Mouse (Mus musculus) cerebellum, adult 2 months (tissue): ENCODE results near the gene Ldb2.

Experiments used
- CTCF ChIP-seq: fragments of 200-500 bp; IDR thresholded peaks from 2 replicates; pipeline ENCODE4 v1.5.1; 2011; ENCODE audit warnings: low read depth, mild to moderate bottlenecking, control low read depth, low read length, moderate library complexity, borderline replicate concordance; ENCODE audit not compliant: insufficient read depth
- POLR2A ChIP-seq: fragments of 200-500 bp; IDR thresholded peaks from 2 replicates; pipeline ENCODE4 v1.6.1; 2011; ENCODE audit warnings: low read length, control low read depth, borderline replicate concordance; ENCODE audit not compliant: insufficient read depth

DNA sequence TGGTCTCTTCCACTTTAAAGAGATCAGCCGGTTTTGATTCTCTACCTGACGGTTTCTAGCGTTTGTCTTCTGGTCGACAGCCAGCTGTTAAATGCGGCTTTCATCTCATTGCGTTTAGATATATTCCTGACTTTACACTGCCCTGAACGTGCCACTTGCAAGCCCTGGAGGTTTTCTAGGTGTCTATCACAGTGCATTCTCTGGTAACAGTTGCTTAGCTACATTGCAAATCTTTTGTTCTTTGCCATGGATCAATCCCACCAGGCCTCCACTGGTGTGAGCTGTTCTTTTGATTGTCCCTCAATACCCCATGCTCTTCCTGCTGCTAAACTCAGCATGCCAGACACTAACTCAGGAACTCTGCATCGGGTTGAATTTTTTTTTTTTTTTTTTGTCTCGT lies 145.1 kb downstream of the Ldb2 start:
- TF ChIP-seq POLR2A: no peak
- TF ChIP-seq CTCF: no peak
